Mouse (Mus musculus): ENCODE results near the gene Olfr198. TPM values are rescaled to one million over a fixed set of nuclear protein-coding genes. Genes with fewer than 3 reads are reported as not detected.
"Not testable (repeated sequence)": the region's sequence is repeated elsewhere in the genome, so short reads cannot be mapped to it uniquely, and the experiment has no call there.

Gene Olfr198
- not detected for total RNA-seq (2021)
- long read RNA-seq: 0 reads

- not testable (repeated sequence) for DNase-seq (ENCODE audit: low spot score in 2 of 2)
Observed at GRCm38 (mm10) chr16:59203433-59203832, at the start of gene Olfr198. Gene Olfr198 (minus strand): TSS chr16:59203533.

- no peak for DNase-seq (ENCODE audit: low spot score in 2 of 2)
Observed at GRCm38 (mm10) chr16:59249684-59250083, 46.4 kb upstream of the Olfr198 start.

- not testable (repeated sequence) for DNase-seq (ENCODE audit: low spot score in 2 of 2)
Observed at GRCm38 (mm10) chr16:59219667-59220066, 16.3 kb upstream of the Olfr198 start, which contains the start of gene Olfr199. Gene Olfr199 (minus strand): TSS chr16:59219767.

GRCm38 (mm10) chr16:59217861-59218260 is 14.5 kb upstream of the Olfr198 start:
- DNase-seq (ENCODE audit: low spot score in 2 of 2): not testable (repeated sequence)

- DNase-seq (ENCODE audit: low spot score in 2 of 2): no peak
Observed at GRCm38 (mm10) chr16:59170354-59170753, 33.0 kb downstream of the Olfr198 start, which contains the start of gene Olfr196. Gene Olfr196 (minus strand): TSS chr16:59170454.

- DNase-seq (ENCODE audit: low spot score in 2 of 2): no peak
Observed at GRCm38 (mm10) chr16:59151996-59152395, 51.3 kb downstream of the Olfr198 start.

Other genes with a start within 250 kb of the Olfr198 start
- gene Olfr183, start 208.2 kb downstream of the Olfr198 start, total RNA-seq (2021): not detected
- not detected for gene Olfr186, start 173.2 kb downstream of the Olfr198 start, total RNA-seq (2021)
- not detected for gene Olfr187, start 163.8 kb downstream of the Olfr198 start, total RNA-seq (2021)
- gene Olfr190, start 125.5 kb downstream of the Olfr198 start, total RNA-seq (2021): not detected
- not detected for gene Olfr191, start 113.7 kb downstream of the Olfr198 start, total RNA-seq (2021)
- gene Olfr193, start 91.7 kb downstream of the Olfr198 start, total RNA-seq (2021): not detected
- gene Olfr194, start 82.5 kb downstream of the Olfr198 start, total RNA-seq (2021): not detected
- not detected for gene Olfr195, start 56.5 kb downstream of the Olfr198 start, total RNA-seq (2021)
- gene Olfr196, start 33.1 kb downstream of the Olfr198 start, total RNA-seq (2021): not detected
- not detected for gene Olfr199, start 16.2 kb upstream of the Olfr198 start, total RNA-seq (2021)
- gene Olfr201, start 69.1 kb upstream of the Olfr198 start, total RNA-seq (2021): not detected
- gene Olfr202, start 83.3 kb upstream of the Olfr198 start, total RNA-seq (2021): not detected
- not detected for gene Olfr203, start 95.3 kb upstream of the Olfr198 start, total RNA-seq (2021)
- gene Olfr204, start 114.7 kb upstream of the Olfr198 start, total RNA-seq (2021): not detected
- not detected for gene Olfr205, start 127.6 kb upstream of the Olfr198 start, total RNA-seq (2021)
- gene Olfr206, start 145.7 kb upstream of the Olfr198 start, total RNA-seq (2021): not detected
- gene Olfr209, start 160.5 kb upstream of the Olfr198 start, total RNA-seq (2021): not detected
- under 1 TPM in 1 of 2 experiments, not detected in 1; 0.15 TPM for gene Gabrr3, start 203.8 kb upstream of the Olfr198 start, total RNA-seq (2021)

All from layer of hippocampus, adult 18-20 months (tissue).